Mouse (Mus musculus) cerebellum, adult 2 months (tissue): ENCODE measurements around the gene Parp8. TPM values are rescaled to one million over a fixed set of nuclear protein-coding genes. Genes with fewer than 3 reads are reported as not detected.

ENCODE experiments used
- DNase-seq, 2 experiments: peaks; one replicate each; pipeline ENCODE4 v3.0.0; 2021
- H3K27ac ChIP-seq: fragments of 200-500 bp; 2 replicates; pipeline ENCODE4 v1.5.1; 2012; ENCODE audit warnings: low read length, control low read depth, inconsistent platforms; ENCODE audit not compliant: insufficient read depth
- H3K27me3 ChIP-seq: fragments of 200-500 bp; 2 replicates; pipeline ENCODE4 v1.6.1; 2012; ENCODE audit warnings: inconsistent platforms, mild to moderate bottlenecking, low read length, moderate library complexity; ENCODE audit not compliant: control insufficient read depth, insufficient read depth
- H3K4me1 ChIP-seq: fragments of 200-500 bp; 2 replicates; pipeline ENCODE4 v1.6.1; 2011; ENCODE audit warnings: low read length; ENCODE audit not compliant: control insufficient read depth, insufficient read depth
- H3K4me3 ChIP-seq: fragments of 200-500 bp; replicated peaks from 2 replicates; pipeline ENCODE3; 2011; ENCODE audit warnings: mild to moderate bottlenecking, low read depth, low read length, control low read depth; ENCODE audit not compliant: insufficient read depth
- CTCF ChIP-seq: fragments of 200-500 bp; IDR thresholded peaks from 2 replicates; pipeline ENCODE4 v1.5.1; 2011; ENCODE audit warnings: low read depth, mild to moderate bottlenecking, control low read depth, low read length, moderate library complexity, borderline replicate concordance; ENCODE audit not compliant: insufficient read depth
- POLR2A ChIP-seq: fragments of 200-500 bp; IDR thresholded peaks from 2 replicates; pipeline ENCODE4 v1.6.1; 2011; ENCODE audit warnings: low read length, control low read depth, borderline replicate concordance; ENCODE audit not compliant: insufficient read depth
- WGBS: fragments of 180-500 bp; shearing (Covaris S2); methylation state at CpG from one replicate; pipeline ENCODE4 v1.1.7; 2018; 5-methylcytosine and 5-hydroxymethylcytosine counted together
- polyA plus RNA-seq: library from polyadenylated mRNA; depleted of rRNA; stranded (reverse); fragments of >200 nt; gene quantifications from 2 replicates; pipeline ENCODE4 v1.2.3, GENCODE M21; 2012

Parp8 gene
- polyA plus RNA-seq, 1 experiment = 25.7 TPM

- no peaks in the 10 kb centered on the region for H3K4me1 ChIP-seq
Measured at GRCm38 (mm10) chr13:116988706-116989105, 36.6 kb downstream of the Parp8 start.

GRCm38 (mm10) chr13:116988208-116988607, 37.1 kb downstream of the Parp8 start:
- Histone ChIP-seq H3K4me3 (no peak overlapping the region), H3K27ac (no peak overlapping the region), H3K4me1 (no peaks in the 10 kb centered on the region), H3K27me3 (no peaks in the 10 kb centered on the region)
- no peak for TF ChIP-seq CTCF
- TF ChIP-seq POLR2A = no peak
- WGBS = 81% methylated on average over 7 of the region's 7 CpGs
- no peak for DNase-seq

More at GRCm38 (mm10) chr13:116988706-116989105, 36.6 kb downstream of the Parp8 start:
- TF ChIP-seq POLR2A = no peak
- TF ChIP-seq CTCF = no peak
- Histone ChIP-seq H3K27me3 (no peaks in the 10 kb centered on the region), H3K4me3 (no peak overlapping the region), H3K27ac (no peak overlapping the region)
- DNase-seq = no peak
- 80% methylated on average over 2 of the region's 2 CpGs for WGBS

GRCm38 (mm10) chr13:116987284-116987683, 38.1 kb downstream of the Parp8 start:
- no peaks in the 10 kb centered on the region for H3K27me3 ChIP-seq
- TF ChIP-seq POLR2A = no peak
- TF ChIP-seq CTCF = no peak
- no peaks in the 10 kb centered on the region for H3K4me1 ChIP-seq
- no peak overlapping the region for H3K27ac ChIP-seq
- H3K4me3 ChIP-seq = no peak overlapping the region
- DNase-seq = no peak
- WGBS = 69% methylated on average over 3 of the region's 3 CpGs

GRCm38 (mm10) chr13:116986658-116987057, 38.7 kb downstream of the Parp8 start:
- WGBS = 95% methylated on average over 7 of the region's 7 CpGs
- DNase-seq = no peak

GRCm38 (mm10) chr13:116974081-116974860, 51.1 kb downstream of the Parp8 start:
- DNase-seq = no peak
- H3K4me1 ChIP-seq = no peaks in the 10 kb centered on the region
- H3K27me3 ChIP-seq = no peaks in the 10 kb centered on the region
- no peak overlapping the region for H3K4me3 ChIP-seq
- H3K27ac ChIP-seq = no peak overlapping the region
- no peak for TF ChIP-seq POLR2A
- 65% methylated on average over 7 of the region's 7 CpGs for WGBS

More at GRCm38 (mm10) chr13:116986658-116987057, 38.7 kb downstream of the Parp8 start:
- Histone ChIP-seq H3K4me3 (no peak overlapping the region), H3K4me1 (no peaks in the 10 kb centered on the region), H3K27ac (no peak overlapping the region), H3K27me3 (no peaks in the 10 kb centered on the region)
- no peak for TF ChIP-seq POLR2A
- TF ChIP-seq CTCF = no peak

- Histone ChIP-seq H3K4me1 (no peaks in the 10 kb centered on the region), H3K27ac (no peak overlapping the region), H3K4me3 (no peak overlapping the region), H3K27me3 (no peaks in the 10 kb centered on the region)
- TF ChIP-seq CTCF = no peak
- no peak for TF ChIP-seq POLR2A
- DNase-seq = no peak
- 74% methylated on average over 7 of the region's 7 CpGs for WGBS
Measured at GRCm38 (mm10) chr13:116973491-116973890, 51.8 kb downstream of the Parp8 start.

- no peaks in the 10 kb centered on the region for H3K27me3 ChIP-seq
- no peak overlapping the region for H3K4me3 ChIP-seq
- WGBS = 84% methylated on average over 7 of the region's 7 CpGs
- DNase-seq = no peak
- H3K4me1 ChIP-seq = no peaks in the 10 kb centered on the region
- H3K27ac ChIP-seq = no peak overlapping the region
- TF ChIP-seq POLR2A = no peak
- TF ChIP-seq CTCF = no peak
Measured at GRCm38 (mm10) chr13:116972036-116972611, 53.2 kb downstream of the Parp8 start.
